ENCODE assay signal across 17 mouse cellular contexts in the genomic region with DNA sequence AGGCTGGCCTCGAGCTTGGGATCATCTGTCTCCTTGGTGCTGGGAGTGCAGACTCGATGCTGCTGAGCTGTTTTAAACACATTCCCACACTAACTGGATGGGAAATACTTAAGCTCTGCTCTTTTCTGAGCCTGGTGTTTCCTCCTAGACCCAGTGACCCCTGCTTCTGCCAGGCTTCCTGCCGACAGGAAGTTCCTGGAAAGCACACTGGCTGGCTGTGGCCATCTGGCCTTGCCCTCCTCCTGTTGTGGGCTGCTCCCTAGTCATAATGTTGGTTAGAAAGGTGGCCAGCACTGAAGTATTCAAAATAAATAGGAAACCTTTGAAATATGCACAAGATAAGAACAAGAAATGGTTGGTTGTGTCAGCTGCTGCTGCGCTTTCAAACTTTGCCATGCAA.
DNase-seq lines count a peak whose midpoint lies in the region; ATAC-seq and TF ChIP-seq lines count a peak whose summit lies in the region.
"Had no signal": no experiment of that assay in that cellular context is flagged by ENCODE, and none has a peak within 500 bp of the region (broad histone marks: within the 10 kb centered on the region; RNA-seq: fewer than 3 reads in every experiment).

No protein-coding gene starts in this region.

- no peaks in the 10 kb centered on the region for H3K27me3 ChIP-seq in liver, adult 2 months (ENCODE audit: control insufficient read depth, insufficient read depth, low read length)
- H3K27me3 ChIP-seq in neural tube, embryonic 15.5 days (replicated peaks), result no peaks in the 10 kb centered on the region
- H3K27me3 ChIP-seq: heart, embryonic 12.5 days; hindbrain, embryonic 13.5 days; limb, embryonic 15.5 days; midbrain, embryonic 12.5 days; stomach, embryonic 15.5 days had no signal

- no peak overlapping the region for H3K4me2 ChIP-seq in neural tube, embryonic 15.5 days
- H3K4me2 ChIP-seq: heart, embryonic 12.5 days; hindbrain, embryonic 13.5 days; limb, embryonic 15.5 days; midbrain, embryonic 12.5 days; stomach, embryonic 15.5 days had no signal

- no peak for TF ChIP-seq CTCF in liver, adult 2 months (IDR thresholded peaks at IDR 0.05; ENCODE audit: low read depth, low read length)

- ATAC-seq in neural tube, embryonic 15.5 days (ENCODE audit: low FRiP score), result no peak

- peaks cover 2% of the 10 kb centered on the region; the same call in 1 of the 2 replicates for H3K36me3 ChIP-seq in liver, adult 2 months (ENCODE audit: control insufficient read depth, insufficient read depth, low read length)
- no peaks in the 10 kb centered on the region for H3K36me3 ChIP-seq in neural tube, embryonic 15.5 days
- H3K36me3 ChIP-seq: heart, embryonic 12.5 days; hindbrain, embryonic 13.5 days; limb, embryonic 15.5 days; midbrain, embryonic 12.5 days; stomach, embryonic 15.5 days had no signal

- 27% methylated on average over 4 of the region's 4 CpGs for WGBS in liver, adult 2 months
- WGBS in neural tube, embryonic 15.5 days, result 70% methylated on average over 4 of the region's 4 CpGs

- H3K4me3 ChIP-seq in liver, adult 2 months (ENCODE audit: insufficient read depth, low read depth, low read length), result no peak overlapping the region
- H3K4me3 ChIP-seq in neural tube, embryonic 15.5 days (replicated peaks), result no peak overlapping the region
- H3K4me3 ChIP-seq: heart, embryonic 12.5 days; hindbrain, embryonic 13.5 days; limb, embryonic 15.5 days; midbrain, embryonic 12.5 days; stomach, embryonic 15.5 days had no signal

- H3K79me2 ChIP-seq in liver, adult 2 months (ENCODE audit: control insufficient read depth, insufficient read depth, low read length), result no peaks in the 10 kb centered on the region; the same call in 1 of the 2 replicates

- TF ChIP-seq POLR2A in liver, adult 2 months (IDR thresholded peaks at IDR 0.05; ENCODE audit: extremely low read depth, insufficient read depth, low read length), result no peak

- H3K9ac ChIP-seq in liver, adult 2 months (ENCODE audit: low read depth, low read length), result no peak overlapping the region
- H3K9ac ChIP-seq in neural tube, embryonic 15.5 days (replicated peaks), result no peak overlapping the region
- H3K9ac ChIP-seq: heart, embryonic 12.5 days; hindbrain, embryonic 13.5 days; limb, embryonic 15.5 days; midbrain, embryonic 12.5 days; stomach, embryonic 15.5 days had no signal

- no peaks in the 10 kb centered on the region for H3K9me3 ChIP-seq in neural tube, embryonic 15.5 days (replicated peaks)
- H3K9me3 ChIP-seq: heart, embryonic 12.5 days; hindbrain, embryonic 13.5 days; limb, embryonic 15.5 days; midbrain, embryonic 12.5 days; stomach, embryonic 15.5 days had no signal

- DNase-seq in adrenal gland, postnatal 14 days, result peak; percentile 48
- DNase-seq in adrenal gland, adult 18-20 months (ENCODE audit: low spot score in 2 of 2), result no peak
- DNase-seq in liver, adult 2 months (ENCODE audit: extremely low read depth, low read depth, low spot score), result peak; percentile 52
- DNase-seq in liver, result no peak
- peak; percentile 30 for DNase-seq in embryo, embryonic 11 days
- peak; percentile 22 for DNase-seq in mesoderm, embryonic 11.5 days (ENCODE audit: low read depth, low spot score)
- no peak for DNase-seq in neural tube, embryonic 10.5 days (ENCODE audit: extremely low spot score, low spot score)
- DNase-seq: gastrocnemius, postnatal 36 days; kidney, adult 2 months; lung, postnatal 10 days; thymus, postnatal 25 days had no signal

- H3K4me1 ChIP-seq in liver, adult 2 months (ENCODE audit: control insufficient read depth, insufficient read depth, low read length), result peaks cover 13% of the 10 kb centered on the region
- no peaks in the 10 kb centered on the region for H3K4me1 ChIP-seq in neural tube, embryonic 15.5 days
- H3K4me1 ChIP-seq: hindbrain, embryonic 13.5 days; limb, embryonic 15.5 days; midbrain, embryonic 12.5 days; stomach, embryonic 15.5 days had no signal

- no peak overlapping the region for H3K27ac ChIP-seq in liver, adult 2 months (replicated peaks; ENCODE audit: insufficient read depth, low read depth, low read length)
- no peak overlapping the region for H3K27ac ChIP-seq in neural tube, embryonic 15.5 days (replicated peaks)
- H3K27ac ChIP-seq: hindbrain, embryonic 13.5 days; limb, embryonic 15.5 days; midbrain, embryonic 12.5 days; stomach, embryonic 15.5 days had no signal

Comparison
In these comparisons a context has a peak if more than half of its experiments do, and no peak if none do; other contexts are left out.
1. DNase-seq: peak in adrenal gland, postnatal 14 days (single experiment), liver, adult 2 months (single experiment), embryo, embryonic 11 days (single experiment) and mesoderm, embryonic 11.5 days (single experiment); none in adrenal gland, adult 18-20 months (0 of 2), liver (single experiment) and neural tube, embryonic 10.5 days (single experiment).